Mouse (Mus musculus): ENCODE results near the gene Ky.

Ky gene

GRCm38 (mm10) chr9:102505700-102506585 is at the start of gene Ky:
Ky (plus strand) TSS chr9:102505750.
- no peak for DNase-seq

- DNase-seq = no peak
Observed at GRCm38 (mm10) chr9:102462251-102462650, 43.3 kb upstream of the Ky start.

DNA sequence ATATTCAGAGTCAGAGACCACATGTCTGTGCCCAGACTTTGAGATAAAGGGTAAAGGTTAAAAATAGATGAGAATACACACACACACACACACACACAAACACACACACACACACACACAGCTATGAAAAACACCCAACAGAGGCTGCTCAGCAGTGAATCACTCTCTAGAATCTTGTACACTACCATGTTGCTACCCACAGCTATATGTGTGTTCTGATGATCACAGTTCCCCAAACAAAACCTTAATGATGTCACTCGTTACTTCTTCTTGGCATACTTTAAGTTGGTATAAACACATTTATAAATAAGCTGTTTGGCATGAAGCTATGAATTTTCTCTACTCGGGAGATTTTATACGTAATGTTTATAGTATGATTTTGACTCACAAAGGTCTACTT is 40.5 kb upstream of the Ky start:
- no peak for DNase-seq

DNA sequence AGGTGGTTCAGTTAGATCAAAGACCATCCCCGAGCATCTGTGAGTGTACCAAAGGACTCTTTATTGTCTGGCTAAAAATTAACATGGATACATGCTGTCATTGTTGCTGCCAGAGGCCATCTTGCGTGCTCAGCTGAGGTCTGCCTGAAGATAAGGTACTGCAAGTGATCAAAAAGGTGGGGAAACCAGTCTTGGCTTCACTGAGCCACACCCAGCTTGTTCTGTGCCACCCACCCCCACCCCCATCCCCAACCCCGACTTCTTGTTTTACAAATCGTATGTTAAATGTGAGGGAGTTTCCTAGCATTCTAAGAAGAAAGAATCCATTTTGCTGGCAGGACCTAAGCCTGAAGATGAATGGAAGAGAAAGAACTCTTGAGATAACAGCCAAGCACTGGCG is 39.8 kb upstream of the Ky start:
- DNase-seq = no peak

DNA sequence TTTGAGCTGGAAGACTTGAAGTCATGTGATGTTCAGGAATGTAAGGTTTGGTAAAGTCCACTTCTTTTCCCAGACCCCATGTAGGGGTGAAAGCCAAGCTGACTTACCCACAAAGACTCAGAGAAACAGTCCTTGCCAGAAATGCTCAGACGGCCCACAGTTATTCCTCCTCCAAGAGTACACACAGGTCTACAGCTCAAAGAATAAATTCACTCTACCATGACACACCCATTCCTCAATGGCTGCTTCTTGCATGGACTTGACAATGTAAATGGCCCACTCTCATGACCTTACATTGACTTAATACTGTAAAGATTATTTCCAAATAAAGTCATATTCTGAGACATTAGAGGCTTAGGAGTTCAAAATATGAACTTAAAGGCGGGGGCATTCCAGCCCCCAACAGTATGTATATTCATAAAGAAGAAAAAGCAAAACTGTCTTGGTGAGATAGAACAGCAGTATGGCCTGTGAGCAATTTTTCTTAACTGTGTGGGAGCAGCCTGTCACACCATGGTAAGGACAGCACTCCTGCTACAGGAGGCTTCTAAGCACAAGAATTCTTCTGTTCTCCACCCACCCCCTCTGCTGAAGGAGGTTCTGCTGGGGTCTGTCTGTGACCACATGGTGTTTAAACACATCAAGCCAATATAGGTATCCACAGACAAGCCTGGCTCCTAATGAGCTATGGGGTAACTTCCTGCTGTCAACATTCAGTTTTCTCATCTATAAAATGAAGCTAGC is 35.3 kb upstream of the Ky start:
- DNase-seq = no peak

GRCm38 (mm10) chr9:102477767-102478450 is 27.6 kb upstream of the Ky start:
- DNase-seq = peak; percentile 28 to 34

DNA sequence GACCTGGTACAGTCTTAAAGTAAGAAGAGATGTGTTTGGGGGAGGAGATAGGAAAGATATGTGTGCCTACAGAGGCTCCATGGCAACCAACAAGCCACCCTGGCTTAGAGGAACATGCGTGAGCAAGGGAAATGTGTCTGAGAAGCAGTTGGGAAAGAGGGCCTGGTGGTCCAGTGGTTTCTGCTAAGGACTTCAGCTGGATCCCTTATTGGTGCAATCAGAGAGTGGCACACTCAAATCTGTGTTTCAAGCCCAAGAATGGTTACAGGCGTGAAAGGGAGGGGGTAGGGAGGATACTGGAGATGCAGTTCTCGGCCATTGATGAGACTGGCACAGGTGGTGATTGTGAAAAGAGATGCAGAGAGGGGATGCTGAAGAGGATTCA is 27.1 kb upstream of the Ky start:
- no peak for DNase-seq

GRCm38 (mm10) chr9:102479022-102479421 is 26.5 kb upstream of the Ky start:
- peak; percentile 18 to 20 for DNase-seq

DNA sequence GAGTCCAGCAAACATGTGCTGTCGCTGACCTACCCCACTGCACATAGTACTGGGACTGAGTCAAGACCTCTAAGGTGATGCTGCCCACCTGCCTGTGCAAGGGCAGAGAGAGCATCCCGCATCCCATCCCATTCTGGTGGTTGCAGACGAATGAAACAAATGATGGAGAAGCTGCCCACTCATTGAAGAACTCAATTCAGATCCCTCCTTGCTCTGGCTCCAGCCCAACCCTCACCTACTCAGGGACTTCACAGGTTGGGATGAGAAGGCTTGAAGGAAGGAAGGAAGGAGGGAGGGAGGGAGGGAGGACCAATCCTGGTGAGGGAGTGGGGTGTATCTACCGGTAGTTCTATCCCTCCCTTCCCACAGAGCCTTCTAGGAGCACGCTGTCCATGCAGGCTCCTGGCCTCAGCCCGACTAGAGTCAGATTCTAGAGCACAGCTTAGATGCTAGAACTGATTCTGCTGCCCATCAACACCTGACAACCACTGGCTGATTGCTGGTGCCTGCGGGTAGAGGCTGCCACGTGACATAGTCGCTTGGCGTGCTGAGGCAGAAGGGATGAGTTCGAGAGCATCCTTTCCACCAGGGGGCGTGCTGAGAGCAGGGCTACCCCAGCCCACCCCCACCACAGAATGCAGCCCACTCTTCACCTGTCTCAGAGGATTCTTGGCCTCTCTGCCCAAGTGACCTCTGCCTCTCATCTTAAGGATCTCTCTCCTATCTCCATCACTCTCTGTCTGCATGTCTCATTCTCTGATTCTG is 13.3 kb upstream of the Ky start:
- DNase-seq = no peak

GRCm38 (mm10) chr9:102493044-102493443 is 12.5 kb upstream of the Ky start:
- peak in 1 of 2 experiments; percentile 16 for DNase-seq

- no peak for DNase-seq
Observed at GRCm38 (mm10) chr9:102493916-102494315, 11.6 kb upstream of the Ky start.

GRCm38 (mm10) chr9:102494454-102494853 is 11.1 kb upstream of the Ky start:
- DNase-seq = no peak

- no peak for DNase-seq
Observed at GRCm38 (mm10) chr9:102495266-102495665, 10.3 kb upstream of the Ky start.

GRCm38 (mm10) chr9:102496481-102497041 is 9.0 kb upstream of the Ky start:
- DNase-seq = no peak

DNA sequence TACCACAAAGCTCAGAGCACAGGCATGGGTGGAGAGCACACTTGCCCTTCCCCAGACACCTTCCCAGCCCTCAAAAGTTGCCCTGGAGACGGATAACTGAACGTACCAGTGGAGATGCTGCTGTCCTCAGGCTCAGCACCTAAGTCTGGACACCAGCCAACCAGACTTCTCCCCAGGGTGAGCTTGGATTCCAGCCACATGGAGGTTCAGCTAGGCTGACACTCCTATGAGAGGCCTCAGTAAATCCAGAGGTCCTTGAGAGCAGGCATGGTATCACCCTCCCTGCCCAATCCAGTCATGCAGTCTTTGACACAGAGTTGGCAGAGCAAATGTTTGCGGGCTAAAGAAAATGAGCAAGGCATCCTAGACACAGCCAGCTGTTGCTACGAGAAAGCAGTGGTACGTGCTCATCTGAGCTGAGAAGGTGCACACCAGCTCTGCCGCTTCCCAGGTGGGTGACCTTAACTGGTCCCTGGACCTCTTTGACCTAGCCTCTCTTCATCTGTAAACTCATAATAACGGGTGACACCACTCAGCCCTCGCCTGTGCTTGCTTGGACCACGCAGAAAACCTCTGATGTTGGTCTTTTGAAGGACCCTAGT is 8.4 kb upstream of the Ky start:
- DNase-seq = no peak

DNA sequence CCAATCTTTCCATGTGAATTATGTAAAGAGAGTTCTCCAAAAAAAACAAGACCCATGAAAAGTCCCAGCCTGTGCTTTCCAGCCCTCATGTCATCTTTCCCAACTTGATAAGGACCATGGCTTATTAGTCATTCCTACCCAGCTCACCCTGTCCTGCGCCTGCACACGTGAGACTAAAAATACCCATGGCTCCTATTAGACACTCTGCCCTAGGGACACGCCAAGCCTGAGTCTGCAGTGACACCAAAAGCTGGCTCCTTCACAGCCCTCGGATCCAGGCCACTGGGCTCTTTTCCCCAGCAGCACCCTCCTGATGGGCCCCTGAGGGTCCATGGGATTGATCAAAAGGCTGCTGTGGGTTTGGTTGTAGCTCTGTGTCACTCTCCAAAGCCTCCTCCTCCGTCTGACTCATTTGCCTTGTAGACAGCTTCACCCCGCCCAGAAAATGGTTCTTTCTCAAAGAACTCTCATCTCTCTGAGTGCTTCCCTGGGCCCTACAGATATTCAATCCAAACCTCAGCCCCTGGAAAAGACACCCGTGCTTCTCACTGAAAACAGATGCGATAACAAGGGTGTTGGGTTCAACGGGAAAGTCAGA is 7.6 kb upstream of the Ky start:
- no peak for DNase-seq

DNA sequence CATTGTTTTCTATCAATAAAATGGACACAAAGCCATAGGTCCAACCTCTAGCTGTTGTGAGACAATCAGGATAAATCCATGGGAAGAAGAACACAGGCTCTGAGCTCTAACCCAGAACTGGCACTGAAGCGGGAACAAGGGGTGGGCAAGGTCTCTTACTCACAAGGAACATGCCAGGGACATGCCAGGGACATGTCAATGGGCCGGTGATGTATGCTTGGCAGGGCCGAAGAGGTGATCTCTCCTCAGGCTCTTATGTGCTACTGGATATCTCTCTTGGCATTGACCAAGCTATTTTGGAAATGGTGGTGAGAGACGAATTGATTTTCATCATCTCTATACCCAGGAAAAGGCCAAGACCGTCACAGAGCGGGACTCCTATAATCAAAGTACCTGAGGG is 6.8 kb upstream of the Ky start:
- DNase-seq = no peak

DNA sequence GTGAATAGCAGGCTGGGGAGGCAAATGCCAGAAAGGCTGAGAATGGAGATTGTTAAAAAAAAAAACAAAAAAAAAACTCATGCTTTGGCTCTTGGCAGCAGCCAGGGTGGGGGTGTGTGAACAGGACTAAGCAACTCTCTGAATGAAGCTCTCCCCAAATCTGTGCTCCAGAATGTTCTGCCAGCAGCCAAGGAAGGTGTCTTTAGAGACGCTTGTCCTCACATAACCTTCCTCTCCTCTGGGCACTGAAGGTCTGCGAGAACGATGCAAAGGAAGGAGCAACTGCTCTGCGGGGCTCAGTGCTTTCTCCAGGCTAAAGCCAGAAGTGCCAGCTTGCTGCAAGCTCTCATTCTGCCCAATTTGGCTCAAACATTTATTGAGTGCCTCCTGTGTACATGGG is 6.3 kb upstream of the Ky start:
- DNase-seq = no peak

DNA sequence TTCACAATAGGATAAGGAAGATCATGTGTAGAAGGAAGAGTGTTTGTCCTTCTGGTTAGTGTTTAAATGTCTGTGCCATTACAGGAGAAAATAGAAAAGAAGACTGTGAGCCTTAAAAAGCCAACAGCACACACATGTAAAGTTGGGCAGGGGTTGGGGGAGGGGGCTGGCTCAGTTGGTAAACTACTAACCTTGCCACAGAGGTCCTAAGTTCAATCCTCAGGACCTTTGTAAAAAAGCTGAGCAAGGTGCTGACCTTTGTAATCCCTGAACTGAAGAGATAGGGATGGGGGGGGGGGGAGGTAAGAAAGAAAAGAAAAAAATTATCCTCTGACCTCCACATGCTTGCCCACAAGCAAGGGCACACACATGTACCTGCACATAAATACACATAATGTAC is 5.8 kb upstream of the Ky start:
- DNase-seq = no peak

GRCm38 (mm10) chr9:102501113-102501512 is 4.4 kb upstream of the Ky start:
- no peak for DNase-seq

GRCm38 (mm10) chr9:102502015-102502633 is 3.4 kb upstream of the Ky start:
- no peak for DNase-seq

All from lung, adult 18-20 months (tissue).